Mouse (Mus musculus): Measurements from ENCODE around the gene Gm16181.

The Gm16181 gene

GRCm38 (mm10) chr17:35220156-35220952 lies at the start of gene Gm16181:
Gm16181 (plus strand) TSS chr17:35220834.
- no peak for DNase-seq (ENCODE audit: low read depth, low spot score)

GRCm38 (mm10) chr17:35172445-35173234 lies 48.0 kb upstream of the Gm16181 start:
- peak; percentile 69 for DNase-seq (ENCODE audit: low read depth, low spot score)

- no peak for DNase-seq (ENCODE audit: low read depth, low spot score)
These were observed 47.3 kb upstream of the Gm16181 start for GRCm38 (mm10) chr17:35173329-35173728.

GRCm38 (mm10) chr17:35174201-35174977 lies 46.2 kb upstream of the Gm16181 start:
- DNase-seq (ENCODE audit: low read depth, low spot score): no peak

- no peak for DNase-seq (ENCODE audit: low read depth, low spot score)
These were observed 45.3 kb upstream of the Gm16181 start for GRCm38 (mm10) chr17:35175382-35175781.

- DNase-seq (ENCODE audit: low read depth, low spot score): no peak
These were observed 44.7 kb upstream of the Gm16181 start, which contains the start of gene Aif1 for GRCm38 (mm10) chr17:35175968-35176367. Aif1 (minus strand) TSS chr17:35176068.

- DNase-seq (ENCODE audit: low read depth, low spot score): no peak
These were observed 42.1 kb upstream of the Gm16181 start for GRCm38 (mm10) chr17:35178528-35178927.

- no peak for DNase-seq (ENCODE audit: low read depth, low spot score)
These were observed 40.5 kb upstream of the Gm16181 start for GRCm38 (mm10) chr17:35180093-35180492.

- no peak for DNase-seq (ENCODE audit: low read depth, low spot score)
These were observed 34.7 kb upstream of the Gm16181 start for GRCm38 (mm10) chr17:35185639-35186611.

GRCm38 (mm10) chr17:35186681-35187080 lies 34.0 kb upstream of the Gm16181 start:
- no peak for DNase-seq (ENCODE audit: low read depth, low spot score)

GRCm38 (mm10) chr17:35187345-35187744 lies 33.3 kb upstream of the Gm16181 start:
- no peak for DNase-seq (ENCODE audit: low read depth, low spot score)

- DNase-seq (ENCODE audit: low read depth, low spot score): no peak
These were observed 32.5 kb upstream of the Gm16181 start, which contains the start of gene Lst1 for GRCm38 (mm10) chr17:35187959-35188610. Lst1 (minus strand) TSS chr17:35188439.

- no peak for DNase-seq (ENCODE audit: low read depth, low spot score)
These were observed 31.4 kb upstream of the Gm16181 start for GRCm38 (mm10) chr17:35189186-35189585.

- DNase-seq (ENCODE audit: low read depth, low spot score): no peak
These were observed 30.5 kb upstream of the Gm16181 start for GRCm38 (mm10) chr17:35190096-35190495.

- DNase-seq (ENCODE audit: low read depth, low spot score): no peak
These were observed 28.9 kb upstream of the Gm16181 start for GRCm38 (mm10) chr17:35191723-35192122.

- no peak for DNase-seq (ENCODE audit: low read depth, low spot score)
These were observed 27.7 kb upstream of the Gm16181 start for GRCm38 (mm10) chr17:35192924-35193323.

- no peak for DNase-seq (ENCODE audit: low read depth, low spot score)
These were observed 26.5 kb upstream of the Gm16181 start, which contains the start of gene Ltb for GRCm38 (mm10) chr17:35193881-35194843. Ltb (plus strand) TSS chr17:35194439.

- DNase-seq (ENCODE audit: low read depth, low spot score): no peak
These were observed 25.6 kb upstream of the Gm16181 start for GRCm38 (mm10) chr17:35194844-35195630.
